Mouse (Mus musculus) heart, adult 9 months (tissue): ENCODE results near the gene Tbc1d13.
"Not testable (repeated sequence)": the region's sequence is repeated elsewhere in the genome, so short reads cannot be mapped to it uniquely, and the experiment has no call there.

Experiments
- DNase-seq, 2 experiments: peaks; one replicate each; pipeline ENCODE4 v3.0.0; 2022; ENCODE audit warnings: low spot score in 2 of 2

The Tbc1d13 gene

GRCm38 (mm10) chr2:30128789-30129188, 4.8 kb upstream of the Tbc1d13 start:
- peak; percentile 25 to 38 for DNase-seq

GRCm38 (mm10) chr2:30130156-30130555, 3.4 kb upstream of the Tbc1d13 start:
- DNase-seq, result no peak

- not testable (repeated sequence) for DNase-seq
Measured at GRCm38 (mm10) chr2:30131240-30131639, 2.3 kb upstream of the Tbc1d13 start.

- DNase-seq, result peak; percentile 47 to 63
Measured at GRCm38 (mm10) chr2:30132801-30133612, 539 bp upstream of the Tbc1d13 start.

GRCm38 (mm10) chr2:30134378-30134711, 799 bp downstream of the Tbc1d13 start:
- peak; percentile 11 to 16 for DNase-seq

GRCm38 (mm10) chr2:30134928-30135620, 1.5 kb downstream of the Tbc1d13 start:
- no peak for DNase-seq

GRCm38 (mm10) chr2:30136458-30136857, 2.9 kb downstream of the Tbc1d13 start:
- DNase-seq, result no peak

- DNase-seq, result not testable (repeated sequence)
Measured at GRCm38 (mm10) chr2:30140021-30140420, 6.5 kb downstream of the Tbc1d13 start.

GRCm38 (mm10) chr2:30144436-30144835, 10.9 kb downstream of the Tbc1d13 start:
- DNase-seq, result no peak

GRCm38 (mm10) chr2:30147466-30147865, 13.9 kb downstream of the Tbc1d13 start:
- DNase-seq, result peak; percentile 42 to 61

- no peak for DNase-seq
Measured at GRCm38 (mm10) chr2:30151840-30152239, 18.3 kb downstream of the Tbc1d13 start.

GRCm38 (mm10) chr2:30152616-30153015, 19.1 kb downstream of the Tbc1d13 start:
- DNase-seq, result no peak

GRCm38 (mm10) chr2:30159871-30160270, 26.3 kb downstream of the Tbc1d13 start:
- DNase-seq, result not testable (repeated sequence)

GRCm38 (mm10) chr2:30161809-30162208, 28.3 kb downstream of the Tbc1d13 start:
- DNase-seq, result no peak

- DNase-seq, result no peak
Measured at GRCm38 (mm10) chr2:30164340-30164932, 30.9 kb downstream of the Tbc1d13 start.

- DNase-seq, result no peak
Measured at GRCm38 (mm10) chr2:30166677-30167076, 33.1 kb downstream of the Tbc1d13 start.

- DNase-seq, result peak; percentile 92 to 93
Measured at GRCm38 (mm10) chr2:30171371-30171996, 37.9 kb downstream of the Tbc1d13 start, which contains the start of gene Endog. Endog (plus strand) TSS chr2:30171493.

- no peak for DNase-seq
Measured at GRCm38 (mm10) chr2:30171997-30172382, 38.4 kb downstream of the Tbc1d13 start.

GRCm38 (mm10) chr2:30173541-30174240, 40.1 kb downstream of the Tbc1d13 start:
- peak in 1 of 2 experiments; percentile 35 for DNase-seq

GRCm38 (mm10) chr2:30175897-30176296, 42.4 kb downstream of the Tbc1d13 start:
- DNase-seq, result no peak

- DNase-seq, result no peak
Measured at GRCm38 (mm10) chr2:30176561-30176960, 43.0 kb downstream of the Tbc1d13 start.
